Mouse (Mus musculus) cerebellum, adult (tissue): ENCODE results near the gene Klk1b22.
"Not testable (repeated sequence)": the region's sequence is repeated elsewhere in the genome, so short reads cannot be mapped to it uniquely, and the experiment has no call there.

Source experiments
- ATAC-seq: cut with Nextera tagmentation; 2 replicates; pipeline ENCODE4 v1.9.2; 2017; ENCODE audit warnings: mild to moderate bottlenecking, moderate library complexity, mixed read lengths; ENCODE audit not compliant: insufficient number of reproducible peaks, low FRiP score, low TSS enrichment

Gene Klk1b22

DNA sequence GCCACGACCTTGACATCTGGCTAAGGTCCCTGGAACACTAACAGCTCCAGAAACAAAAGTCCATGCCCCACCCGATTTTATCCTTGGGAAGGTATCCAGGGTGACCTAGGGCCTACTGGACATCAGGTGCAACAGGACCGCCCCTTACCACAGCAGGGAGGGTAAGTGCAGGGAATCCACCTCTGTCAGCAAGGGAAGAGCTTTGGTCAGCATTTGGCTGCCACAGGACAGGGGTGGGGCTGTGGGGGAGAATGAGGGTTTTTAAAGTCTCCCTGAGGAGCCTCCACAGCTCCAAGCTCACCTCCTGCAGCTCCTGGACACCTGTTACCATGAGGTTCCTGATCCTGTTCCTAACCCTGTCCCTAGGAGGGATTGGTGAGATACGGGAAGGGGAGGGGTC, at the start of gene Klk1b22:
Klk1b22 (plus strand) TSS at position 301 of the 400 bp plus-strand sequence.
- no peak for ATAC-seq

GRCm38 (mm10) chr7:44072117-44072516, 40.4 kb upstream of the Klk1b22 start:
- ATAC-seq, result no peak

DNA sequence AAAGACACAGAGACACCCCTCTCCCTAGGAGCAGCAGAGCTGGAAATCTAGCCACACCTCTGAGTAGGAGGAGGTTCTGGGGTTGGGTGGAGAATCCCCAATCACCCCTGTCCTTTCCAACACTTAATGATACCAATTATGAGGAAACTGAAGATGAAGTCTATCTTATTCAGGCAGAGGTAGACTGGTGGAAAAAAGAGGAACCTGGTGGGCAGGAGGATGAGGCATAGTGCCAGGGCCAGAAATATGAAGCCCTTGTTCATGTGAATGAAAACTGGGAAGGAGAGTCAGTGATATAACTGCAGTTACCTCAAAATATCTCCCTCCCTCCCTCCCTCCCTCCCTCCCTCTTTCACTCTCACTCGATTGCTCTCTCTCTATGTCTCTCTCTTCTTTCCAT, 34.8 kb upstream of the Klk1b22 start:
- no peak for ATAC-seq

DNA sequence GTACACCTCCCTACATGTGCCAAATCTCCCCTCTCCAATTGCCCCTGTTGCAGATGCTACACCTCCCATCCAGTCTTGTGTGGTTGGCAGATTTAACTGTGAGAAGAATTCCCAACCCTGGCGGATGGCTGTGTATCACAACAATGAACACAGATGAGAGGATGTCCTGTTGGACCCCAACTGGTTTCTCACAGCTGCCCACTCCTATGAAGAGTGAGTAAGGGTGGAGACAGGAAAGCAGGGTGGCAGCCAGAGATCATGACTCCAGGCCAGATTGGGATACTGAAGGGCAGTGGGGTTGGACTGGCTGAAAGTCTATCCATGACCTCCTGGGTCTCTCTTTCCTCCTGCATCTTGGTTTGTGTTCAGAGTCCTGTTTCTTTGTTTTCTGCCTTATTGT, 16.4 kb upstream of the Klk1b22 start:
- no peak for ATAC-seq

- ATAC-seq, result not testable (repeated sequence)
Observed at GRCm38 (mm10) chr7:44102028-44102427, 10.4 kb upstream of the Klk1b22 start, which contains the start of gene Klk1b21. Klk1b21 (plus strand) TSS chr7:44102328.

GRCm38 (mm10) chr7:44123445-44123844, 11.0 kb downstream of the Klk1b22 start:
- ATAC-seq, result no peak

GRCm38 (mm10) chr7:44136467-44136866, 24.0 kb downstream of the Klk1b22 start, which contains the start of gene Klk1b16:
Klk1b16 (plus strand) TSS chr7:44136767.
- no peak for ATAC-seq
